Mouse (Mus musculus) midbrain, embryonic 10.5 days (tissue): Measurements from ENCODE around the gene Fam69a. TPM values are rescaled to one million over a fixed set of nuclear protein-coding genes. Genes with fewer than 3 reads are reported as not detected.
A peak's percentile ranks its signal among the peaks of the same experiment; 100 is the strongest.
"Not testable (repeated sequence)": the region's sequence is repeated elsewhere in the genome, so short reads cannot be mapped to it uniquely, and the experiment has no call there.

ENCODE experiments used
- DNase-seq: peaks from one replicate; pipeline ENCODE4 v3.0.0-alpha.2; 2017; ENCODE audit warnings: low spot score
- H3K27ac ChIP-seq: fragments of 300-500 bp; sonication (generic); replicated peaks from 2 replicates; pipeline ENCODE4 v1.5.1; 2016; ENCODE audit warnings: mild to moderate bottlenecking
- H3K27me3 ChIP-seq: fragments of 300-500 bp; sonication (generic); 2 replicates; pipeline ENCODE4 v1.6.1; 2016; ENCODE audit warnings: low read depth, mild to moderate bottlenecking; ENCODE audit not compliant: poor library complexity, severe bottlenecking
- H3K36me3 ChIP-seq: fragments of 300-500 bp; sonication (generic); 2 replicates; pipeline ENCODE4 v1.6.1; 2016; ENCODE audit warnings: mild to moderate bottlenecking, moderate library complexity
- H3K4me1 ChIP-seq: fragments of 300-500 bp; sonication (generic); 2 replicates; pipeline ENCODE4 v1.6.1; 2016
- H3K4me3 ChIP-seq: fragments of 300-500 bp; sonication (generic); 2 replicates; pipeline ENCODE4 v1.5.1; 2016; ENCODE audit warnings: mild to moderate bottlenecking, moderate library complexity
- H3K9me3 ChIP-seq: fragments of 300-500 bp; sonication (generic); replicated peaks from 2 replicates; pipeline ENCODE4 v1.6.1; 2016; ENCODE audit warnings: mild to moderate bottlenecking
- WGBS: fragments of 180-500 bp; shearing (Covaris S2); methylation state at CpG from one replicate; pipeline ENCODE4 v1.1.7; 2016; 5-methylcytosine and 5-hydroxymethylcytosine counted together
- polyA plus RNA-seq: library from polyadenylated mRNA; unstranded; fragments of >200 nt; fragmentation: Nextera tagmentation; extraction: Ambion mirVana; gene quantifications from 2 replicates; pipeline ENCODE4 v1.2.1, GENCODE M21; 2016

Gene Fam69a
- polyA plus RNA-seq, result 18.3 and 21.5 TPM in 2 replicates

DNA sequence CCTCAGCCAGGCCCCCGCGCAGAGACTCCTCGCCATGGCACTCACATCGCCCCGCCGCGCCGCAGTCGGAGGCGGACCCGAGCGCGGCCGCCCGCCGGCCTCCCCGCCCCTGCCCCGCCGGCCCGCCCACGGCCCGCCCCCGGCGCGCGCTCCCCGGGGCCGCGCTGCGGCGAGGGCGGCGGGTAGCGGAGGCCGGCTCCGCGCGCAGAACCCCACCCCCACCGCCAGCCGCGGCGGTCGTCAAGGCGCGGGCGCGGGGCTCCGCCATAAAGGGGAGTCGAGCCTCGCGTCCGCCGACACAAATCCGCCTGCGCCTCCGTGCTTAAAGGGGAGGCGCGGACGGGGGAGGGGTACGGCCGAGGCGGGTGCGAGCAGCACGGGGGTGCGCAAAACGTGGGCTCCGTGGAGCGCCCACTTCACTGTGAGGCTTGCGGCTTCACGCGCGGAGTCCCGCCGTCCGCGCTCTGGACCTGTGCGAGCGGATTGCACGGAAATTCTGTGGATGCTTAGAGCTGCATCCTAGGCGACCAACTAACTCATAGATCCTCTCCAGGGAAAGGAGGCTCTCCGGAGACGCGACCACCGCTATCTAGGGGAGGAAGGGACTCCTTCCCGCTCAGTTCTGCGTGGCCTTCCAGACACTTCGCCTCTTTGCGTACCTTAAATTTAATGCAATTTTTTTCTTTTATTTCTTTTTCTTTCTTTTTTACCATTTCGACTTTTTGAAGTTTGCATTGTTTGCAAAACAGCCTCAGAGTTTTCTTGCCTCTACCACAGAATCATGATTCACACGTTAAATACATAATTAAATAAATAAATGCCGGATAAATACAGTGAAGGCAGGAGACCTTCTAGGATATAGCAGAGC is at the start of gene Fam69a:
Fam69a (minus strand) TSS at position 119 of the 868 bp plus-strand sequence.
- under 1% methylated on average over 90 of the region's 91 CpGs for WGBS
- DNase-seq, result peak; percentile 90
- Histone ChIP-seq H3K27ac (peak within 1 kb of the TSS; percentile 96), H3K27me3 (no peaks in the 10 kb centered on the region), H3K4me3 (peak within 1 kb of the TSS; percentile 92), H3K36me3 (no peaks in the 10 kb centered on the region), H3K9me3 (no peaks in the 10 kb centered on the region), H3K4me1 (peaks cover 15% of the 10 kb centered on the region)

DNA sequence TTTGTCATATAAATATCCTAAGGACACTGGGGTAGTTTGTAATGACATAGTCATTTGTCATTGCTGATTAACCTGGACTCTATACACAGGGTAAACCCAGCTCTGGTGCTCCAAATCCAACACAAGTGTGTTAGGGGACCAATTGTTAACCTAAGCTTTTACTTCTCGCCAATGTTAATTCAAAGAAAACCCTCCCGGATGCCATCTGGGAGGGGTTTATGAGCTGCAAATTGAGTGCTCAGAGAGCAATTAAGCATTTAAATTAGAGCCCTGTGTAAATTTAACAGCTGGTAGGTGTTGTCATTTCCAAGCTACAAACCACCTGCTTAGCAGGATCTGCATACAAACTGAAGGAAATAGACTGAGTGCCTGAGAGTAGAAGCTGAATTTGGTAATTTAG is 48.6 kb upstream of the Fam69a start:
- no peak for DNase-seq
- Histone ChIP-seq H3K27me3 (no peaks in the 10 kb centered on the region), H3K27ac (no peak overlapping the region), H3K4me3 (no peak overlapping the region), H3K4me1 (no peaks in the 10 kb centered on the region), H3K9me3 (no peaks in the 10 kb centered on the region), H3K36me3 (no peaks in the 10 kb centered on the region)
- WGBS, result 55% methylated on average over 2 of the region's 2 CpGs

DNA sequence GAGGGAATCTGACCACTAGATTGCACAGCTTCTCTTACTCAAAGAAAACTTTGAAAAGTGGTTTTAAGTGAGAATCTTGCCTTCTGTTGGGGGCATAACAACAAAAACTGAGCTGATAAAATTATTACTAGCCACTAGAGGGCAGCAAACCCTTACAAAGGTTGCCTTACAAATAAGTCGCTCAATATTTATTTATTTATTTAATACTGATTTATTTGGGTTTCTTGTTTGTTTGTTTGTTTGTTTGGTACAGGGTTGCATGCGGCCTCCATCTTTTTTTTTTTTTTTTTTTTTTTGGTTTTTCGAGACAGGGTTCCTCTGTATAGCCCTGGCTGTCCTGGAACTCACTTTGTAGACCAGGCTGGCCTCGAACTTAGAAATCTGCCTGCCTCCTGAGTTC is 47.3 kb upstream of the Fam69a start:
- H3K27me3 ChIP-seq, result no peaks in the 10 kb centered on the region
- no peak for DNase-seq
- H3K4me1 ChIP-seq, result no peaks in the 10 kb centered on the region
- H3K27ac ChIP-seq, result no peak overlapping the region
- WGBS, result 33% methylated on average over 4 of the region's 4 CpGs
- H3K4me3 ChIP-seq, result no peak overlapping the region
- no peaks in the 10 kb centered on the region for H3K9me3 ChIP-seq
- no peaks in the 10 kb centered on the region for H3K36me3 ChIP-seq

DNA sequence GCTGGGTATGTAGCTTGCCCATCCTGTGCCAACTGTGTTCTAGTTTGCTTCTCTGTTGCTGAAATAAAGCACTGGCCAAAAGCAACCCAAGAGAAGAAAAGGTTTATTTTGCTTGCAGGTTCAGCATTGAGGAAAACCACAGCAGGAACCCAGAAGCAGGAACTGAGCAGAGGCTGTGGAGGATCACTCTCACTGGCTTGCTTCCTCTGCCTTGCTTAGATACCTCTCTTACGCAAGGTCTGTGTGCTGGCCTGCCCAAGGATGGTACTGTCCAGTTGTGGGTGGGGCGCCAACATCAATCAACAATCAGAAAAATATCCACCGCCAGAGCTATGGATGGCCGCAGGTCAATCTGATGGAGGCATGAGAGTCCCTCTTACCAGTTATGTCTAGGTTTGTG is 44.4 kb upstream of the Fam69a start:
- Histone ChIP-seq H3K4me3 (no peak overlapping the region), H3K36me3 (no peaks in the 10 kb centered on the region)
- 91% methylated on average over 4 of the region's 4 CpGs for WGBS

DNA sequence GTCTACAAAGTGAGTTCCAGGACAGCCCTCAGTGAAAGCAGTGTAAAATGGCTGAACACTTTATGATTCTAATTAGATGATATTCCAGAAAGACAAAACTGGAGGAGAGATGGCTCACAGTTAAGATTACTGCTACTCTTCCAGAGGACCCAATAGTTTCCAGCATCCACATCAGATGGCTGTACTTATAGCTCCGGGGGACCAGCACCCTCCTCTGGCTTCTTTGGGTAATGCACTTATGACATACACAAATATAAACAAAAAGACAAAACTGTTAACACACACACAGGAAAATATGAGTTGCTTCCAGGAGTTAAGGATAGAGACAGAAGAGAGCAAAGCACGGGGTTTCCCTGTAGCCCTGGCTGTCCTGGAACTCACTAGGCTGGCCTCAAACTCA is 43.1 kb upstream of the Fam69a start:
- no peak overlapping the region for H3K27ac ChIP-seq
- H3K27me3 ChIP-seq, result no peaks in the 10 kb centered on the region
- DNase-seq, result no peak
- H3K9me3 ChIP-seq, result no peaks in the 10 kb centered on the region
- no peak overlapping the region for H3K4me3 ChIP-seq
- H3K36me3 ChIP-seq, result no peaks in the 10 kb centered on the region
- WGBS, result 82% methylated on average over 2 of the region's 2 CpGs
- no peaks in the 10 kb centered on the region for H3K4me1 ChIP-seq

More for the DNA sequence above, 44.4 kb upstream of the Fam69a start:
- Histone ChIP-seq H3K27ac (no peak overlapping the region), H3K4me1 (no peaks in the 10 kb centered on the region), H3K27me3 (no peaks in the 10 kb centered on the region), H3K9me3 (no peaks in the 10 kb centered on the region)
- no peak for DNase-seq

DNA sequence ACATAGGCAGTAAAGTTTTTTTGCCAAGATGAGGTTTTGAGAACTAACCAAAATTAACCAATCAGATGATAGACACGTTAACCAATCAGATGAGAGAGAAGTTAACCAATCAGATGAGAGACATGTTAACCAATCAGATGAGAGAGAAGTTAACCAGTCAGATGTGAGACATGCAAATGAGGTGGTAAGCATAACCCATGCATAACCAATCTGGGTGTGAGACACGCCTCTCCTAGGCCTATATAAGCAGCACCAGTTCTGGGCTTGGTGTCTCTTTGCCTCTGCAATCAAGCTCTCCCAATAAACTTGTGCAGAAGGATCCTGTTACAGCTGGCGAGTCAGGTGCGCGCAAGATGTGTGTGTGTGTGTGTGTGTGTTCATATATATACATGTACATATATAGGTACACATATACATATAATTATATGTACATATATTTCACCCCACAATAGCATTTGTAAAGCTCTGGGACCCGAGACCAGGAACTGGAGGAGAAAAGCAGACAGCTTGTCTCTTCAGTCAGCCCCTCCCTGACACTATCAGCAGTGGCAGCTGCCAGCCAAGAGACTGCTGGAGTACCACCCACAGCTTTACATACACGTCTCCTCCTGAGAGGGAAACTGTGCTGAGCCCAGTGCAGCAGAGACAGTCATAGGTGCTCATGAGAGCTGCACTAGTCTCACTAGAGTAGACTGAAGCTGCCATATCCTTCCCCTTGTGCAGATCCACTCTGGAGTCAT is 42.1 kb upstream of the Fam69a start:
- WGBS, result 90% methylated on average over 7 of the region's 7 CpGs
- DNase-seq, H3K4me3 ChIP-seq, H3K27ac ChIP-seq, H3K27me3 ChIP-seq, H3K4me1 ChIP-seq, H3K9me3 ChIP-seq, H3K36me3 ChIP-seq: not testable (repeated sequence)

DNA sequence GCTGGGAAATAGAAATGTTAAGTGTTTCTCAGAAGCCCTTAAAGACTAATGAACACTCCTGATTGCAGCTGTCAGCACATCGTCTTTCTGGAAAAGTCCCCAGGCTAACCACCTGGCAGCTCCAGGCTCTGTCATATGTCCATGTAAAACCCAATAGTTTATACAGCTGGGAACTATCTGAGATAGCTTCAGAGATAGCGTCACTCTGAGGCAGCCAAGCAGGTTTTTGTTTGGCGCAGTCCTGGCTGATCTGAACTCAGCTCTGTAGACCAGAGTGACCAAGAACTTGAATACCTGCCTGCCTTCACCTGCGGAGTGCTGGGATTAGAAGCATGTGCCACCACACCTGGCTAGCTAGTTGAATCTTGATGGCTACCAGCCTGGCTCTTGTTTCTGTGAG is 41.3 kb upstream of the Fam69a start:
- no peak overlapping the region for H3K27ac ChIP-seq
- H3K4me3 ChIP-seq, result no peak overlapping the region
- WGBS, result 92% methylated on average over 4 of the region's 4 CpGs
- H3K9me3 ChIP-seq, result no peaks in the 10 kb centered on the region
- H3K4me1 ChIP-seq, result no peaks in the 10 kb centered on the region
- no peaks in the 10 kb centered on the region for H3K27me3 ChIP-seq
- DNase-seq, result no peak
- no peaks in the 10 kb centered on the region for H3K36me3 ChIP-seq

DNA sequence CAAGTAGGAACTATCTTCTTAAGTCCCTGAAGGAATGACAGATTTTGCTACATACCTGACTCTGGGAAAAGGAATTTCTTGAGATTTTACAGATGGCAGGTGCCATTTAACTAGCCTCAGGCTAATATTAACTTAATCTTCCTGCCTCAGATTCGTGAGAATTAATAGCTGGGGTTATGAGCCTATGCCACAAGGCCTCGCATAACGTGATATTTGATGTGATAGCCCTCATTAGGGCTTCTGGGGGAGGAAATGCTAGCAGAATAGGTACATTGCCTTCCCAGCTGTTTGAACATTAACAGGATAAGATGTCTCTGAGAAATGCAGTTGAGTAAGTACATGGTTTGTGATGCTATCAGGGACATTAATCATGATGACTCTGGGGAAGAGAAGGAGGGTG is 34.5 kb upstream of the Fam69a start:
- H3K27me3 ChIP-seq, result no peaks in the 10 kb centered on the region
- WGBS, result 87% methylated on average over 3 of the region's 3 CpGs
- DNase-seq, result no peak
- no peaks in the 10 kb centered on the region for H3K9me3 ChIP-seq
- H3K4me3 ChIP-seq, result no peak overlapping the region
- H3K4me1 ChIP-seq, result no peaks in the 10 kb centered on the region
- H3K36me3 ChIP-seq, result no peaks in the 10 kb centered on the region
- no peak overlapping the region for H3K27ac ChIP-seq

DNA sequence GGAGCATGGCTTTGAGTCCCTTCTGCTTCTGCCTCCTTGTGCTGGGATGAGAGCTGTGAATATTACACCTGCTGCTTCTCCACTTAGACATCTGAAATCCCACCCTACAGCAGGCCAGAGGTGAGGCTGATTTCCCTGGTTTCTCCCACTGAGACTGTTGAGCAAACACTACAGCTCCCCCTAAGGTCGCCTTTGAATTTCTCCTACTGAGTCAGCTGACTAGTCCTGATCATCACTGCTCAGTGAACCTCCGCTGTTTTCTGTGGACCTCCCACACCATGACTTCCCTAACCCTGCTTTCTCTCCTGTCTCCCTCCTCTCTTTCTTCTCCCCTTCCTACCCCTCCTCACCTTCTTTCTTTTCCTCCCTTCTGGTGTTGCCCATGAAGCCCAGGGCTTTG is 32.5 kb upstream of the Fam69a start:
- Histone ChIP-seq H3K4me1 (no peaks in the 10 kb centered on the region), H3K4me3 (no peak overlapping the region), H3K27ac (no peak overlapping the region), H3K27me3 (no peaks in the 10 kb centered on the region), H3K9me3 (no peaks in the 10 kb centered on the region), H3K36me3 (no peaks in the 10 kb centered on the region)
- DNase-seq, result no peak
- 27% methylated on average over 2 of the region's 2 CpGs for WGBS

DNA sequence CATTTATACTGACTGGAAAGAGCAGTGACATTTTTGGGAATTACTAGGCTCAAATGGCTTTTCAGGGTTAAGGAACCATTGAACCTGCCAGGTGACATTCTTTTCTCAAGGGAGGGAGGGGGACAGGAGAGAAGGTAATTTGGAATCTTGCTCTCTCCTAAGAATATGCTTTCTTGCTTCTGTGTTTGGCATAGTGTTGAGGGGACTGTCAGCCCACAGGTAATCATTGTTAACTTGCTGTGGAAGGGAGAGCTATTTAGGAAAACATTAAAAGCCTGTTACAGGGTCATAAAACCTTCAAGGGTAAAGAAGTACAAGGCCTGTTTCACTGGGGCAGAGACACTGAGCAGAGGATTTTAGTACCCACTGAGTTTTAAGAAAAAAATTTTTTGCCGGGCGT is 30.3 kb upstream of the Fam69a start:
- no peak for DNase-seq
- Histone ChIP-seq H3K27ac (no peak overlapping the region), H3K9me3 (no peaks in the 10 kb centered on the region), H3K27me3 (no peaks in the 10 kb centered on the region), H3K4me3 (no peak overlapping the region), H3K4me1 (no peaks in the 10 kb centered on the region), H3K36me3 (no peaks in the 10 kb centered on the region)
- 93% methylated on average over 2 of the region's 2 CpGs for WGBS

DNA sequence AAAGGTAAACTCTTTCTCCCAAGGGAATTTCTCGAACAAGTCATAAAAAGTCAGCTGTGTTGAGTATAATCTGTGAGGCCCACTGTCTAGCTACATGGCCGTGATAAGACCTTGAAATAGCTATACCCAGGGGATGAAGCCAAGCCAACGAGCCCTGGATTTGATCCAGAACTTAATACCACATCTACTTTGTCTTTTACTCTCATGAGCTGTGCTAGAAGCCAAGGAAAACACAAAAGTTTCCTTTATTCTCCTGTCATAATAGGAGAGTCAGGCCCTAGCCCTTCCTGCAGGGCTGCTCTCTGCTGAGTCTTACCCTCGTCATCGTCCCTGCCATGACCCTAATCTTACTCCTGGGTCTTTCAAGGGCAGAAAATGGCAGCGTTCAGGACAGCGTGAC is 28.5 kb upstream of the Fam69a start:
- H3K27me3 ChIP-seq, result no peaks in the 10 kb centered on the region
- no peaks in the 10 kb centered on the region for H3K36me3 ChIP-seq
- no peak for DNase-seq
- H3K9me3 ChIP-seq, result no peaks in the 10 kb centered on the region
- no peak overlapping the region for H3K27ac ChIP-seq
- 80% methylated on average over 7 of the region's 7 CpGs for WGBS
- H3K4me1 ChIP-seq, result no peaks in the 10 kb centered on the region
- H3K4me3 ChIP-seq, result no peak overlapping the region

DNA sequence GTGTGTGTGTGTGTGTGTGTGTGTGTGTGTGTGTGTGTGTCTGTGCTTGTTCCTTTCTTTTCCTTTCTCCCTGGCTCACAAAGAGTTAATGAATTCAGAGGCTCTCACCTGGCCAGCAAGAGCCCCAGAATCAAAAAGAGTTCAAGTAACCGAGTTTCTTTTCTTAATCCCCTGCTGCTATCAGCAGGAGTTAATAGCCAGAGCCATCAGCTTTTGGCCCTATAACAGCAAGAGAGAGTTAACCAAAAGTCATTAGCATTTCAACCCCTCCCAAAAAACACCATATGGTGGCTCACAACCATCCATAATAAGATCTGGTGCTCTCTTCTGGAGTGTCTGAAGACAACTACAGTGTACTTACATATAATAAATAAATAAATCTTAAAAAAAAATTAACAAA is 27.3 kb upstream of the Fam69a start:
- 12% methylated on average over 1 of the region's 1 CpGs for WGBS
- no peak overlapping the region for H3K4me3 ChIP-seq
- H3K4me1 ChIP-seq, result no peaks in the 10 kb centered on the region
- H3K9me3 ChIP-seq, result no peaks in the 10 kb centered on the region
- H3K27ac ChIP-seq, result no peak overlapping the region
- H3K27me3 ChIP-seq, result no peaks in the 10 kb centered on the region
- no peak for DNase-seq
- H3K36me3 ChIP-seq, result no peaks in the 10 kb centered on the region

DNA sequence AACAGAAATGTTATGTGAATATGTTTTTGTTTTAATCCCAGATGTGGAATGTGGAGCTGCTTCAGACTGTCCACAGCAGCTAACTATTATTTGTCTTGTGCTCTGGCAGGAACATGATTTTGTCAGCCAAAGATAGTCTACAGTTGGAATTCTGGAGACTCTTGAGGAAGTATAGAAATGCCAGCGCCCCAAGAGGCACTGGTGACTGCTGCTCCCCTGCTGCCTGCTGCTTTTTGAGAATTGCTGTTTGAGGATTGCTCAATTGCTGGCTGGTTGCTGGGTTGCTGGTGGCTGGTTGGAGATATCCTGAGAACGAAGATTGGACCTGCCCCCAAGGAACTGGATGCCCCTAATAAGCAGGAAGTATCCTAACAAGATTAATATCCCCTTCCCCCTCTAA is 22.8 kb upstream of the Fam69a start:
- H3K4me1 ChIP-seq, result no peaks in the 10 kb centered on the region
- H3K36me3 ChIP-seq, result no peaks in the 10 kb centered on the region
- no peak for DNase-seq
- no peak overlapping the region for H3K27ac ChIP-seq
- H3K4me3 ChIP-seq, result no peak overlapping the region
- no peaks in the 10 kb centered on the region for H3K9me3 ChIP-seq
- WGBS, result 42% methylated on average over 2 of the region's 2 CpGs
- no peaks in the 10 kb centered on the region for H3K27me3 ChIP-seq
